Mouse (Mus musculus) limb, embryonic 13.5 days (tissue): ENCODE results near the gene Yjefn3. TPM values are rescaled to one million over a fixed set of nuclear protein-coding genes. Genes with fewer than 3 reads are reported as not detected.
A peak's percentile ranks its signal among the peaks of the same experiment; 100 is the strongest.

Source experiments
- ATAC-seq: fragments of 200-750 bp; cut with Nextera tagmentation; 2 replicates; pipeline ENCODE4 v1.8.0; 2017; ENCODE audit warnings: low read depth, moderate number of reproducible peaks, moderate TSS enrichment; ENCODE audit not compliant: low FRiP score
- H3K27ac ChIP-seq: fragments of 300-500 bp; sonication (generic); 2 replicates; pipeline ENCODE4 v1.5.1; 2015; ENCODE audit warnings: inconsistent platforms, mild to moderate bottlenecking, moderate library complexity
- H3K27me3 ChIP-seq: fragments of 300-500 bp; sonication (generic); 2 replicates; pipeline ENCODE4 v1.6.1; 2015; ENCODE audit warnings: mild to moderate bottlenecking, inconsistent platforms
- H3K36me3 ChIP-seq: fragments of 300-500 bp; sonication (generic); 2 replicates; pipeline ENCODE4 v1.6.1; 2015; ENCODE audit warnings: inconsistent platforms, mild to moderate bottlenecking, moderate library complexity
- H3K4me1 ChIP-seq: fragments of 300-500 bp; sonication (generic); 2 replicates; pipeline ENCODE4 v1.6.1; 2015; ENCODE audit warnings: inconsistent platforms
- H3K4me2 ChIP-seq: fragments of 300-500 bp; sonication (generic); replicated peaks from 2 replicates; pipeline ENCODE4 v1.6.1; 2015; ENCODE audit warnings: inconsistent platforms, mild to moderate bottlenecking, moderate library complexity
- H3K4me3 ChIP-seq: fragments of 300-500 bp; sonication (generic); 2 replicates; pipeline ENCODE4 v1.5.1; 2015; ENCODE audit warnings: moderate library complexity, mild to moderate bottlenecking, inconsistent platforms
- H3K9ac ChIP-seq: fragments of 300-500 bp; sonication (generic); 2 replicates; pipeline ENCODE4 v1.6.1; 2015; ENCODE audit warnings: mild to moderate bottlenecking, inconsistent platforms
- H3K9me3 ChIP-seq: fragments of 300-500 bp; sonication (generic); 2 replicates; pipeline ENCODE4 v1.6.1; 2016; ENCODE audit warnings: inconsistent platforms
- WGBS: fragments of 180-500 bp; shearing (Covaris S2); methylation state at CpG from one replicate; pipeline ENCODE4 v1.1.7; 2015; 5-methylcytosine and 5-hydroxymethylcytosine counted together
- polyA plus RNA-seq: library from polyadenylated mRNA; unstranded; fragments of >200 nt; fragmentation: Nextera tagmentation; extraction: Ambion mirVana; gene quantifications from 2 replicates; pipeline ENCODE4 v1.2.1, GENCODE M21; 2015

The Yjefn3 gene
- polyA plus RNA-seq, 1 experiment from 2014 or later = 6.6 TPM

- Histone ChIP-seq H3K27ac (no peak overlapping the region), H3K27me3 (no peaks in the 10 kb centered on the region), H3K4me2 (no peak overlapping the region), H3K4me1 (0 out of 2 replicates have a peak, but pooled peaks cover 3% of the 10 kb centered on the region), H3K36me3 (peaks cover 14% of the 10 kb centered on the region), H3K4me3 (no peak overlapping the region), H3K9ac (no peak overlapping the region), H3K9me3 (no peaks in the 10 kb centered on the region)
- ATAC-seq = no peak
These were observed 24.4 kb upstream of the Yjefn3 start for GRCm38 (mm10) chr8:69926901-69927300.

- Histone ChIP-seq H3K36me3 (peaks cover 10% of the 10 kb centered on the region), H3K27ac (no peak overlapping the region)
These were observed 21.5 kb upstream of the Yjefn3 start for GRCm38 (mm10) chr8:69923986-69924385.

GRCm38 (mm10) chr8:69921141-69921540, 18.6 kb upstream of the Yjefn3 start:
- H3K36me3 ChIP-seq = peaks cover 19% of the 10 kb centered on the region
- peak overlapping the region; percentile 61; the same call in 1 of the 2 replicates for H3K27ac ChIP-seq
- peaks cover 18% of the 10 kb centered on the region for H3K4me1 ChIP-seq
- no peak for ATAC-seq
- WGBS = 86% methylated on average over 2 of the region's 2 CpGs
- no peaks in the 10 kb centered on the region for H3K27me3 ChIP-seq
- no peak overlapping the region for H3K4me2 ChIP-seq
- no peak overlapping the region for H3K4me3 ChIP-seq
- no peaks in the 10 kb centered on the region for H3K9me3 ChIP-seq
- no peak overlapping the region for H3K9ac ChIP-seq

More at GRCm38 (mm10) chr8:69923986-69924385, 21.5 kb upstream of the Yjefn3 start:
- 82% methylated on average over 1 of the region's 1 CpGs for WGBS
- no peaks in the 10 kb centered on the region for H3K9me3 ChIP-seq
- no peak overlapping the region for H3K4me2 ChIP-seq
- no peak overlapping the region for H3K9ac ChIP-seq
- ATAC-seq = no peak
- H3K4me3 ChIP-seq = no peak overlapping the region
- H3K4me1 ChIP-seq = peaks cover 18% of the 10 kb centered on the region
- H3K27me3 ChIP-seq = no peaks in the 10 kb centered on the region

- Histone ChIP-seq H3K9ac (no peak overlapping the region), H3K36me3 (peaks cover 30% of the 10 kb centered on the region), H3K27me3 (no peaks in the 10 kb centered on the region), H3K27ac (peak overlapping the region; percentile 61; the same call in 1 of the 2 replicates), H3K4me1 (peaks cover 18% of the 10 kb centered on the region), H3K4me3 (no peak overlapping the region), H3K9me3 (no peaks in the 10 kb centered on the region), H3K4me2 (peak overlapping the region; percentile 2; the same call in 1 of the 2 replicates)
- 38% methylated on average over 11 of the region's 11 CpGs for WGBS
- ATAC-seq = peak; percentile 42
These were observed 17.6 kb upstream of the Yjefn3 start for GRCm38 (mm10) chr8:69919876-69920662.

GRCm38 (mm10) chr8:69919010-69919409, 16.5 kb upstream of the Yjefn3 start:
- no peak overlapping the region for H3K27ac ChIP-seq
- no peak overlapping the region for H3K4me2 ChIP-seq
- H3K9me3 ChIP-seq = no peaks in the 10 kb centered on the region
- H3K9ac ChIP-seq = no peak overlapping the region; the same call in 1 of the 2 replicates
- WGBS = 74% methylated on average over 1 of the region's 1 CpGs
- peaks cover 41% of the 10 kb centered on the region for H3K36me3 ChIP-seq
- peaks cover 18% of the 10 kb centered on the region for H3K4me1 ChIP-seq
- H3K4me3 ChIP-seq = no peak overlapping the region
- H3K27me3 ChIP-seq = no peaks in the 10 kb centered on the region
- peak; percentile 60 for ATAC-seq

- H3K27ac ChIP-seq = no peak overlapping the region
- H3K36me3 ChIP-seq = peaks cover 46% of the 10 kb centered on the region
- no peak overlapping the region for H3K4me3 ChIP-seq
- no peaks in the 10 kb centered on the region for H3K27me3 ChIP-seq
- no peak overlapping the region for H3K9ac ChIP-seq
- no peaks in the 10 kb centered on the region for H3K9me3 ChIP-seq
- ATAC-seq = no peak
- peaks cover 16% of the 10 kb centered on the region for H3K4me1 ChIP-seq
- H3K4me2 ChIP-seq = no peak overlapping the region
These were observed 16.0 kb upstream of the Yjefn3 start for GRCm38 (mm10) chr8:69918506-69918905.

GRCm38 (mm10) chr8:69915748-69916147, 13.2 kb upstream of the Yjefn3 start:
- ATAC-seq = no peak
- Histone ChIP-seq H3K36me3 (peaks cover 73% of the 10 kb centered on the region), H3K4me2 (no peak overlapping the region), H3K9ac (no peak overlapping the region), H3K4me3 (no peak overlapping the region), H3K27me3 (no peaks in the 10 kb centered on the region), H3K9me3 (no peaks in the 10 kb centered on the region), H3K4me1 (peaks cover 10% of the 10 kb centered on the region), H3K27ac (no peak overlapping the region)
- WGBS = 66% methylated on average over 5 of the region's 5 CpGs

- WGBS = 85% methylated on average over 4 of the region's 4 CpGs
- Histone ChIP-seq H3K27ac (no peak overlapping the region), H3K4me3 (no peak overlapping the region), H3K4me2 (no peak overlapping the region), H3K9ac (no peak overlapping the region), H3K27me3 (no peaks in the 10 kb centered on the region), H3K4me1 (no peaks in the 10 kb centered on the region), H3K9me3 (no peaks in the 10 kb centered on the region), H3K36me3 (peaks cover 86% of the 10 kb centered on the region)
- ATAC-seq = no peak
These were observed 12.0 kb upstream of the Yjefn3 start for GRCm38 (mm10) chr8:69914526-69914925.

- no peak for ATAC-seq
- H3K4me1 ChIP-seq = no peaks in the 10 kb centered on the region
- H3K4me3 ChIP-seq = no peak overlapping the region
- 87% methylated on average over 12 of the region's 12 CpGs for WGBS
- H3K9ac ChIP-seq = no peak overlapping the region
- no peaks in the 10 kb centered on the region for H3K27me3 ChIP-seq
- H3K9me3 ChIP-seq = no peaks in the 10 kb centered on the region
- H3K4me2 ChIP-seq = no peak overlapping the region
- H3K36me3 ChIP-seq = peaks cover 99% of the 10 kb centered on the region
- no peak overlapping the region for H3K27ac ChIP-seq
These were observed 10.1 kb upstream of the Yjefn3 start for GRCm38 (mm10) chr8:69912478-69913074.

GRCm38 (mm10) chr8:69911917-69912316, 9.4 kb upstream of the Yjefn3 start:
- no peaks in the 10 kb centered on the region for H3K9me3 ChIP-seq
- ATAC-seq = no peak
- H3K36me3 ChIP-seq = peaks cover 98% of the 10 kb centered on the region
- H3K9ac ChIP-seq = no peak overlapping the region
- WGBS = 91% methylated on average over 13 of the region's 13 CpGs
- H3K4me2 ChIP-seq = no peak overlapping the region
- no peaks in the 10 kb centered on the region for H3K4me1 ChIP-seq
- H3K27me3 ChIP-seq = no peaks in the 10 kb centered on the region
- H3K4me3 ChIP-seq = no peak overlapping the region
- H3K27ac ChIP-seq = no peak overlapping the region

GRCm38 (mm10) chr8:69907106-69907505, 4.6 kb upstream of the Yjefn3 start:
- H3K9me3 ChIP-seq = no peaks in the 10 kb centered on the region
- H3K4me2 ChIP-seq = no peak overlapping the region
- no peak for ATAC-seq
- H3K27ac ChIP-seq = no peak overlapping the region
- peaks cover 20% of the 10 kb centered on the region for H3K4me1 ChIP-seq
- no peak overlapping the region for H3K4me3 ChIP-seq
- peaks cover 50% of the 10 kb centered on the region for H3K36me3 ChIP-seq
- 84% methylated on average over 2 of the region's 2 CpGs for WGBS
- no peak overlapping the region for H3K9ac ChIP-seq
- no peaks in the 10 kb centered on the region for H3K27me3 ChIP-seq

GRCm38 (mm10) chr8:69906260-69906659, 3.7 kb upstream of the Yjefn3 start:
- H3K9me3 ChIP-seq = no peaks in the 10 kb centered on the region
- no peak overlapping the region for H3K4me2 ChIP-seq
- H3K27ac ChIP-seq = no peak overlapping the region
- no peaks in the 10 kb centered on the region for H3K27me3 ChIP-seq
- H3K36me3 ChIP-seq = peaks cover 42% of the 10 kb centered on the region
- peak overlapping the region; percentile 19; the same call in 1 of the 2 replicates for H3K9ac ChIP-seq
- no peak for ATAC-seq
- H3K4me3 ChIP-seq = no peak overlapping the region
- 80% methylated on average over 2 of the region's 2 CpGs for WGBS
- H3K4me1 ChIP-seq = peaks cover 25% of the 10 kb centered on the region
